Comparison of ENCODE assay signal across 21 mouse cellular contexts in genomic region chr5:38812386-38812785, GRCm38 (mm10).
DNase-seq lines count a peak whose midpoint lies in the region; ATAC-seq lines count a peak whose summit lies in the region.
"Had no signal": no experiment of that assay in that cellular context is flagged by ENCODE, and none has a peak within 500 bp of the region (broad histone marks: within the 10 kb centered on the region; RNA-seq: fewer than 3 reads in every experiment).

No protein-coding gene starts in this region.

- H3K9ac ChIP-seq in kidney, embryonic 14.5 days (ENCODE audit: low read depth, low read length): no peak overlapping the region
- H3K9ac ChIP-seq: heart, embryonic 15.5 days; liver, embryonic 12.5 days had no signal

- peak overlapping the region; percentile 25; the same call in 1 of the 2 replicates for H3K4me2 ChIP-seq in kidney, embryonic 14.5 days (replicated peaks; ENCODE audit: low read depth, low read length)
- H3K4me2 ChIP-seq: heart, embryonic 15.5 days; liver, embryonic 12.5 days had no signal

- WGBS in kidney, embryonic 14.5 days: 14% methylated on average over 7 of the region's 7 CpGs
- 49% methylated on average over 7 of the region's 7 CpGs for WGBS in forebrain, embryonic 10.5 days

- no peaks in the 10 kb centered on the region; the same call in 1 of the 2 replicates for H3K27me3 ChIP-seq in kidney, embryonic 14.5 days (ENCODE audit: control insufficient read depth, insufficient read depth, low read length)
- no peaks in the 10 kb centered on the region for H3K27me3 ChIP-seq in forebrain, embryonic 10.5 days (ENCODE audit: poor library complexity, severe bottlenecking)
- H3K27me3 ChIP-seq: heart, embryonic 15.5 days; liver, embryonic 12.5 days had no signal

- no peak for ATAC-seq in kidney, embryonic 14.5 days (ENCODE audit: low FRiP score, low TSS enrichment)
- no peak for ATAC-seq in cerebellum, adult (ENCODE audit: insufficient number of reproducible peaks, low FRiP score, low TSS enrichment)
- ATAC-seq: liver, embryonic 12.5 days; lung, postnatal 0 days had no signal

- no peaks in the 10 kb centered on the region for H3K36me3 ChIP-seq in kidney, embryonic 14.5 days (ENCODE audit: control insufficient read depth, insufficient read depth, low read length)
- H3K36me3 ChIP-seq in forebrain, embryonic 10.5 days (replicated peaks): no peaks in the 10 kb centered on the region
- H3K36me3 ChIP-seq: G1E; heart, embryonic 15.5 days; hindbrain, embryonic 10.5 days; liver, embryonic 12.5 days had no signal

- H3K27ac ChIP-seq in kidney, embryonic 14.5 days (ENCODE audit: low read depth, low read length): no peak overlapping the region
- H3K27ac ChIP-seq in forebrain, embryonic 10.5 days: peak overlapping the region; percentile 60; the same call in 1 of the 2 replicates
- H3K27ac ChIP-seq: heart, embryonic 15.5 days; hindbrain, embryonic 10.5 days; layer of hippocampus, adult 2 months; left cerebral cortex, adult 2 months; liver, embryonic 12.5 days; stomach, postnatal 0 days had no signal

- DNase-seq in kidney, postnatal 14 days: no peak
- DNase-seq in brain, adult 2 months (ENCODE audit: low read depth, low spot score): peak; percentile 27
- no peak for DNase-seq in forebrain, embryonic 10.5 days (ENCODE audit: extremely low spot score, low spot score)
- DNase-seq in kidney, postnatal 4 days: peak; percentile 10 to 11
- no peak for DNase-seq in embryo, embryonic 10.5 days (ENCODE audit: low spot score)
- DNase-seq in spleen, adult 18-20 months: no peak
- DNase-seq: adrenal gland, adult 8-10 months; cerebellum, postnatal 36 days; right cerebral cortex, adult 18-20 months; thymus, postnatal 14 days had no signal

- no peak overlapping the region for H3K4me3 ChIP-seq in kidney, embryonic 14.5 days (ENCODE audit: low read length)
- no peak overlapping the region for H3K4me3 ChIP-seq in forebrain, embryonic 10.5 days
- H3K4me3 ChIP-seq: heart, embryonic 15.5 days; hindbrain, embryonic 10.5 days; layer of hippocampus, adult 2 months; left cerebral cortex, adult 2 months; liver, embryonic 12.5 days; megakaryocyte, embryonic 14.5 days had no signal

- H3K4me1 ChIP-seq in kidney, embryonic 14.5 days (ENCODE audit: control insufficient read depth, insufficient read depth, low read length): peaks cover 12% of the 10 kb centered on the region; the same call in 1 of the 2 replicates
- H3K4me1 ChIP-seq in forebrain, embryonic 10.5 days: peaks cover 39% of the 10 kb centered on the region
- H3K4me1 ChIP-seq: heart, embryonic 15.5 days; liver, embryonic 12.5 days had no signal

- no peaks in the 10 kb centered on the region for H3K9me3 ChIP-seq in kidney, embryonic 14.5 days (ENCODE audit: control insufficient read depth, low read length)
- H3K9me3 ChIP-seq in forebrain, embryonic 10.5 days: no peaks in the 10 kb centered on the region
- H3K9me3 ChIP-seq: heart, embryonic 15.5 days; hindbrain, embryonic 10.5 days; liver, embryonic 12.5 days; megakaryocyte, embryonic 14.5 days had no signal

Comparison
In these comparisons a context has a peak if more than half of its experiments do, and no peak if none do; other contexts are left out.
1. DNase-seq: peak in brain, adult 2 months (single experiment) and kidney, postnatal 4 days (2 of 2); none in kidney, postnatal 14 days (single experiment), forebrain, embryonic 10.5 days (single experiment), embryo, embryonic 10.5 days (single experiment) and spleen, adult 18-20 months (0 of 2).